Mouse (Mus musculus) Patski (cell line): ENCODE data around the gene Nin. TPM values are rescaled to one million over a fixed set of nuclear protein-coding genes. Genes with fewer than 3 reads are reported as not detected.
A peak's percentile ranks its signal among the peaks of the same experiment; 100 is the strongest.

Source experiments
- ATAC-seq: fragments of 100-300 bp; one replicate; pipeline ENCODE4 v1.8.0; 2021
- CTCF ChIA-PET: fragments of 350-600 bp; sonication (Branson Sonifier 250); formaldehyde crosslinking; loops from one replicate; lab custom pipeline; 2022; ENCODE audit warnings: inconsistent platforms; lab: Charles Lee
- POLR2A ChIA-PET: fragments of 350-600 bp; sonication (Branson Sonifier 250); formaldehyde crosslinking; loops from one replicate; lab custom pipeline; 2022; ENCODE audit warnings: antibody characterized with exemption, inconsistent platforms; lab: Charles Lee
- DNase-seq: peaks from one replicate; pipeline ENCODE4 v3.0.0-alpha.2; 2011; ENCODE audit warnings: low read depth, low spot score
- H3K27me3 ChIP-seq: fragments of 371-371 bp; one replicate; pipeline ENCODE4 v1.5.1; 2021
- CTCF ChIP-seq: fragments of 100-300 bp; IDR thresholded peaks from one replicate; pipeline ENCODE4 v1.5.1; 2021
- in situ Hi-C: fragments of 300-500 bp; cut with MboI; formaldehyde crosslinking; loops from 3 replicates; pipeline ENCODE4 v1.11.1; 2018; ENCODE audit warnings: low pct_unique_long_range_greater_than_20kb, mixed read lengths
- polyA plus RNA-seq: library from polyadenylated mRNA; unstranded; gene quantifications from one replicate; pipeline ENCODE4 v1.2.3, GENCODE M21; 2021

Nin gene
- polyA plus RNA-seq, 1 experiment from 2014 or later: 29.7 TPM

GRCm38 (mm10) chr12:69963141-69963540, 150.4 kb downstream of the Nin start:
- ChIA-PET CTCF (interaction anchor here (0.8 to 1.7 kb wide), 7 partner anchors 9 to 516 kb away, joined by 3 to 4 read pairs (median 3); no protein-coding TSS in a partner anchor), POLR2A (interaction anchor here (0.9 kb wide), 1 partner anchor 62 kb away, joined by 4 read pairs; no protein-coding TSS in a partner anchor)
- in situ Hi-C loops: loop anchor here (5.0 to 10.0 kb wide), 2 partner anchors 92 to 179 kb away; no protein-coding TSS in a partner anchor
- no peaks in the 10 kb centered on the region for H3K27me3 ChIP-seq
- TF ChIP-seq CTCF: no peak
- DNase-seq: no peak
- ATAC-seq: no peak

GRCm38 (mm10) chr12:69962468-69962867, 151.0 kb downstream of the Nin start:
- in situ Hi-C loops: loop anchor here (5.0 to 10.0 kb wide), 2 partner anchors 92 to 180 kb away; no protein-coding TSS in a partner anchor
- DNase-seq (no peak), ATAC-seq (peak; percentile 54)
- peak; percentile 68 for TF ChIP-seq CTCF
- ChIA-PET POLR2A (interaction anchor here (0.9 to 1.0 kb wide), 2 partner anchors 20 to 63 kb away, joined by 3 to 4 read pairs; no protein-coding TSS in a partner anchor), CTCF (interaction anchor here (0.6 to 2.0 kb wide), 8 partner anchors 8 to 183 kb away, joined by 3 to 5 read pairs (median 4); no protein-coding TSS in a partner anchor)
- no peaks in the 10 kb centered on the region for H3K27me3 ChIP-seq

Other genes with a start within 250 kb of the Nin start
- 26.3 TPM for gene Atl1, start 221.1 kb downstream of the Nin start, polyA plus RNA-seq
- 65.7 TPM for gene Map4k5, start 220.5 kb downstream of the Nin start, polyA plus RNA-seq
- gene Sav1, start 126.7 kb downstream of the Nin start, polyA plus RNA-seq: 184 TPM
- gene Abhd12b, start 40.4 kb upstream of the Nin start, polyA plus RNA-seq: not detected
- gene Pygl, start 117.8 kb upstream of the Nin start, polyA plus RNA-seq: 0.03 TPM
- not detected for gene Trim9, start 233.9 kb upstream of the Nin start, polyA plus RNA-seq